Mouse (Mus musculus): ENCODE results near the gene Pcmtd2. TPM values are rescaled to one million over a fixed set of nuclear protein-coding genes. Genes with fewer than 3 reads are reported as not detected.

Gene Pcmtd2
- polyA plus RNA-seq, 1 experiment from 2014 or later, result 32.8 TPM

GRCm38 (mm10) chr2:181871039-181871438, 33.4 kb downstream of the Pcmtd2 start:
- no peaks in the 10 kb centered on the region for H3K9me3 ChIP-seq (replicated peaks)
- H3K4me3 ChIP-seq, result no peak overlapping the region
- WGBS, result 93% methylated on average over 2 of the region's 2 CpGs
- no peaks in the 10 kb centered on the region for H3K27me3 ChIP-seq (ENCODE audit: low read depth, poor library complexity, severe bottlenecking)
- no peak overlapping the region for H3K27ac ChIP-seq
- no peak for DNase-seq (ENCODE audit: low spot score)
- peaks cover 81% of the 10 kb centered on the region for H3K36me3 ChIP-seq
- no peaks in the 10 kb centered on the region for H3K4me1 ChIP-seq

- 81% methylated on average over 1 of the region's 1 CpGs for WGBS
These were observed 41.2 kb downstream of the Pcmtd2 start for GRCm38 (mm10) chr2:181878903-181879302.

GRCm38 (mm10) chr2:181883022-181883749, 45.5 kb downstream of the Pcmtd2 start:
- Histone ChIP-seq H3K27ac (no peak overlapping the region), H3K9me3 (replicated peaks) (no peaks in the 10 kb centered on the region), H3K27me3 (ENCODE audit: low read depth, poor library complexity, severe bottlenecking) (no peaks in the 10 kb centered on the region), H3K36me3 (peaks cover 10% of the 10 kb centered on the region), H3K4me1 (no peaks in the 10 kb centered on the region), H3K4me3 (no peak overlapping the region)
- WGBS, result 89% methylated on average over 3 of the region's 3 CpGs
- DNase-seq (ENCODE audit: low spot score), result no peak

More at GRCm38 (mm10) chr2:181878903-181879302, 41.2 kb downstream of the Pcmtd2 start:
- no peaks in the 10 kb centered on the region for H3K27me3 ChIP-seq (ENCODE audit: low read depth, poor library complexity, severe bottlenecking)
- H3K4me1 ChIP-seq, result no peaks in the 10 kb centered on the region
- H3K9me3 ChIP-seq (replicated peaks), result no peaks in the 10 kb centered on the region
- H3K36me3 ChIP-seq, result peaks cover 34% of the 10 kb centered on the region
- DNase-seq (ENCODE audit: low spot score), result no peak
- H3K4me3 ChIP-seq, result no peak overlapping the region
- H3K27ac ChIP-seq, result no peak overlapping the region

Other genes starting within 250 kb of the Pcmtd2 start
- 79.4 and 80.5 TPM in 2 replicates for gene Prpf6, start 246.0 kb upstream of the Pcmtd2 start, polyA plus RNA-seq (2016; fragmentation: Nextera tagmentation; extraction: Ambion mirVana)
- gene Zfp512b, start 245.1 kb upstream of the Pcmtd2 start, polyA plus RNA-seq (2016; fragmentation: Nextera tagmentation; extraction: Ambion mirVana), result 37.5 and 57.7 TPM in 2 replicates
- 12.0 and 17.2 TPM in 2 replicates for gene Samd10, start 238.6 kb upstream of the Pcmtd2 start, polyA plus RNA-seq (2016; fragmentation: Nextera tagmentation; extraction: Ambion mirVana)
- gene Gm29797, start 180.8 kb upstream of the Pcmtd2 start, polyA plus RNA-seq (2016; fragmentation: Nextera tagmentation; extraction: Ambion mirVana), result 0.39 TPM in 1 of 2 replicates, not detected in the other
- 25.9 and 27.9 TPM in 2 replicates for gene Sox18, start 166.2 kb upstream of the Pcmtd2 start, polyA plus RNA-seq (2016; fragmentation: Nextera tagmentation; extraction: Ambion mirVana)
- 16.5 and 25.8 TPM in 2 replicates for gene Tcea2, start 157.5 kb upstream of the Pcmtd2 start, polyA plus RNA-seq (2016; fragmentation: Nextera tagmentation; extraction: Ambion mirVana)
- 94.3 and 96.4 TPM in 2 replicates for gene Rgs19, start 143.9 kb upstream of the Pcmtd2 start, polyA plus RNA-seq (2016; fragmentation: Nextera tagmentation; extraction: Ambion mirVana)
- not detected in 2 replicates for gene Lkaaear1, start 139.4 kb upstream of the Pcmtd2 start, polyA plus RNA-seq (2016; fragmentation: Nextera tagmentation; extraction: Ambion mirVana)
- gene Oprl1, start 122.8 kb upstream of the Pcmtd2 start, polyA plus RNA-seq (2016; fragmentation: Nextera tagmentation; extraction: Ambion mirVana), result 0.33 and 0.65 TPM in 2 replicates
- gene Myt1, start 74.5 kb upstream of the Pcmtd2 start, polyA plus RNA-seq (2016; fragmentation: Nextera tagmentation; extraction: Ambion mirVana), result 0.18 TPM in 1 of 2 replicates, not detected in the other
- 101 and 105 TPM in 2 replicates for gene Polr3k, start 26.5 kb downstream of the Pcmtd2 start, polyA plus RNA-seq (2016; fragmentation: Nextera tagmentation; extraction: Ambion mirVana)
- not detected in 2 replicates for gene Gm14496, start 153.3 kb downstream of the Pcmtd2 start, polyA plus RNA-seq (2016; fragmentation: Nextera tagmentation; extraction: Ambion mirVana)

All from limb, embryonic 10.5 days (tissue).